Mouse (Mus musculus) neural tube, embryonic 11.5 days (tissue): ENCODE results near the gene Vps13d. TPM values are rescaled to one million over a fixed set of nuclear protein-coding genes. Genes with fewer than 3 reads are reported as not detected.

Source experiments
- ATAC-seq: fragments of 200-750 bp; cut with Nextera tagmentation; 2 replicates; pipeline ENCODE4 v1.8.0; 2017; ENCODE audit warnings: moderate number of reproducible peaks, mild to moderate bottlenecking, moderate TSS enrichment, moderate library complexity; ENCODE audit not compliant: insufficient read depth, low FRiP score, low TSS enrichment
- DNase-seq: peaks from one replicate; pipeline ENCODE4 v3.0.0-alpha.2; 2015; ENCODE audit warnings: low spot score
- H3K27ac ChIP-seq: fragments of 300-500 bp; sonication (generic); 2 replicates; pipeline ENCODE4 v1.5.1; 2014; ENCODE audit warnings: low read depth, mild to moderate bottlenecking, low read length
- H3K27me3 ChIP-seq: fragments of 300-500 bp; sonication (generic); 2 replicates; pipeline ENCODE4 v1.6.1; 2014; ENCODE audit warnings: mild to moderate bottlenecking, low read length, mixed read lengths; ENCODE audit not compliant: control insufficient read depth, insufficient read depth
- H3K36me3 ChIP-seq: fragments of 300-500 bp; sonication (generic); 2 replicates; pipeline ENCODE4 v1.6.1; 2014; ENCODE audit warnings: mild to moderate bottlenecking, low read length, moderate library complexity, mixed read lengths; ENCODE audit not compliant: control insufficient read depth, insufficient read depth
- H3K4me1 ChIP-seq: fragments of 300-500 bp; sonication (generic); 2 replicates; pipeline ENCODE4 v1.6.1; 2014; ENCODE audit warnings: low read length, mixed read lengths; ENCODE audit not compliant: control insufficient read depth, insufficient read depth
- H3K4me2 ChIP-seq: fragments of 300-500 bp; sonication (generic); 2 replicates; pipeline ENCODE4 v1.6.1; 2014; ENCODE audit warnings: low read depth, mild to moderate bottlenecking, moderate library complexity
- H3K4me3 ChIP-seq: fragments of 300-500 bp; sonication (generic); 2 replicates; pipeline ENCODE4 v1.5.1; 2014; ENCODE audit warnings: low read depth, low read length
- H3K9ac ChIP-seq: fragments of 300-500 bp; sonication (generic); 2 replicates; pipeline ENCODE4 v1.6.1; 2014; ENCODE audit warnings: mild to moderate bottlenecking, low read length
- H3K9me3 ChIP-seq: fragments of 300-500 bp; sonication (generic); 2 replicates; pipeline ENCODE4 v1.6.1; 2016; ENCODE audit warnings: low read length; ENCODE audit not compliant: control insufficient read depth
- WGBS: fragments of 180-500 bp; shearing (Covaris S2); extraction: QIAGEN DNeasy Blood & Tissue Kit; methylation state at CpG from one replicate; pipeline ENCODE4 v1.1.7; 2014; 5-methylcytosine and 5-hydroxymethylcytosine counted together
- polyA plus RNA-seq: library from polyadenylated mRNA; unstranded; fragments of >200 nt; fragmentation: Nextera tagmentation; extraction: Ambion mirVana; gene quantifications from 2 replicates; pipeline ENCODE4 v1.2.1, GENCODE M21; 2014

The Vps13d gene
- polyA plus RNA-seq, 1 experiment from 2014 or later, result 14.3 TPM

- Histone ChIP-seq H3K4me1 (no peaks in the 10 kb centered on the region), H3K4me2 (no peak overlapping the region), H3K27ac (no peak overlapping the region), H3K4me3 (no peak overlapping the region), H3K27me3 (no peaks in the 10 kb centered on the region), H3K9me3 (no peaks in the 10 kb centered on the region), H3K9ac (no peak overlapping the region), H3K36me3 (no peaks in the 10 kb centered on the region; the same call in 1 of the 2 replicates)
- ATAC-seq, result no peak
- no peak for DNase-seq
- WGBS, result 94% methylated on average over 3 of the region's 3 CpGs
Observed at GRCm38 (mm10) chr4:145097974-145098373, 96.8 kb downstream of the Vps13d start.

- H3K27me3 ChIP-seq, result no peaks in the 10 kb centered on the region
- no peak overlapping the region for H3K4me3 ChIP-seq
- no peaks in the 10 kb centered on the region; the same call in 1 of the 2 replicates for H3K36me3 ChIP-seq
- no peak overlapping the region for H3K9ac ChIP-seq
- WGBS, result 90% methylated on average over 5 of the region's 5 CpGs
- DNase-seq (no peak), ATAC-seq (no peak)
- H3K4me2 ChIP-seq, result no peak overlapping the region
- no peaks in the 10 kb centered on the region for H3K9me3 ChIP-seq
- H3K27ac ChIP-seq, result no peak overlapping the region
- no peaks in the 10 kb centered on the region for H3K4me1 ChIP-seq
Observed at GRCm38 (mm10) chr4:145096481-145097039, 98.2 kb downstream of the Vps13d start.

- Histone ChIP-seq H3K4me1 (no peaks in the 10 kb centered on the region), H3K4me3 (no peak overlapping the region), H3K27me3 (no peaks in the 10 kb centered on the region), H3K9me3 (no peaks in the 10 kb centered on the region), H3K4me2 (no peak overlapping the region), H3K36me3 (peaks cover 10% of the 10 kb centered on the region), H3K27ac (no peak overlapping the region), H3K9ac (no peak overlapping the region)
- DNase-seq, result no peak
- 91% methylated on average over 4 of the region's 4 CpGs for WGBS
- no peak for ATAC-seq
Observed at GRCm38 (mm10) chr4:145086509-145086908, 108.3 kb downstream of the Vps13d start.

GRCm38 (mm10) chr4:145079324-145079723 lies 115.5 kb downstream of the Vps13d start:
- H3K27ac ChIP-seq, result no peak overlapping the region
- H3K27me3 ChIP-seq, result no peaks in the 10 kb centered on the region
- no peak overlapping the region for H3K4me3 ChIP-seq
- WGBS, result 93% methylated on average over 2 of the region's 2 CpGs
- no peaks in the 10 kb centered on the region for H3K9me3 ChIP-seq
- no peak overlapping the region for H3K4me2 ChIP-seq
- no peaks in the 10 kb centered on the region for H3K4me1 ChIP-seq
- ATAC-seq (no peak), DNase-seq (no peak)
- no peak overlapping the region for H3K9ac ChIP-seq
- H3K36me3 ChIP-seq, result peaks cover 9% of the 10 kb centered on the region

GRCm38 (mm10) chr4:145074276-145074675 lies 120.5 kb downstream of the Vps13d start:
- no peak for DNase-seq
- Histone ChIP-seq H3K27ac (no peak overlapping the region), H3K4me2 (no peak overlapping the region), H3K9me3 (no peaks in the 10 kb centered on the region), H3K36me3 (peaks cover 14% of the 10 kb centered on the region), H3K27me3 (no peaks in the 10 kb centered on the region), H3K9ac (no peak overlapping the region), H3K4me1 (no peaks in the 10 kb centered on the region), H3K4me3 (no peak overlapping the region)
- 84% methylated on average over 2 of the region's 2 CpGs for WGBS
- ATAC-seq, result no peak

- DNase-seq, result no peak
- no peaks in the 10 kb centered on the region for H3K9me3 ChIP-seq
- H3K4me1 ChIP-seq, result no peaks in the 10 kb centered on the region
- no peak overlapping the region for H3K27ac ChIP-seq
- no peak overlapping the region for H3K4me2 ChIP-seq
- 93% methylated on average over 7 of the region's 7 CpGs for WGBS
- ATAC-seq, result no peak
- peaks cover 14% of the 10 kb centered on the region for H3K36me3 ChIP-seq
- no peaks in the 10 kb centered on the region for H3K27me3 ChIP-seq
- no peak overlapping the region for H3K9ac ChIP-seq
- H3K4me3 ChIP-seq, result no peak overlapping the region
Observed at GRCm38 (mm10) chr4:145073728-145074127, 121.1 kb downstream of the Vps13d start.

- Histone ChIP-seq H3K36me3 (peaks cover 9% of the 10 kb centered on the region), H3K27ac (no peak overlapping the region)
Observed at GRCm38 (mm10) chr4:145071942-145072341, 122.9 kb downstream of the Vps13d start.

GRCm38 (mm10) chr4:145067019-145067680 lies 127.7 kb downstream of the Vps13d start:
- Histone ChIP-seq H3K36me3 (peaks cover 10% of the 10 kb centered on the region), H3K27me3 (no peaks in the 10 kb centered on the region), H3K4me3 (no peak overlapping the region), H3K4me1 (peaks cover 6% of the 10 kb centered on the region), H3K27ac (peak overlapping the region; percentile 78; the same call in 1 of the 2 replicates), H3K4me2 (no peak overlapping the region), H3K9ac (no peak overlapping the region; the same call in 1 of the 2 replicates), H3K9me3 (no peaks in the 10 kb centered on the region)
- DNase-seq (peak; percentile 55), ATAC-seq (peak; percentile 95)
- 12% methylated on average over 6 of the region's 6 CpGs for WGBS

More at GRCm38 (mm10) chr4:145071942-145072341, 122.9 kb downstream of the Vps13d start:
- Histone ChIP-seq H3K4me3 (no peak overlapping the region), H3K4me1 (peaks cover 6% of the 10 kb centered on the region), H3K9me3 (no peaks in the 10 kb centered on the region), H3K9ac (no peak overlapping the region), H3K4me2 (no peak overlapping the region), H3K27me3 (no peaks in the 10 kb centered on the region)
- WGBS, result 94% methylated on average over 7 of the region's 7 CpGs
- ATAC-seq, result no peak
- no peak for DNase-seq
